Mouse (Mus musculus): ENCODE data around the gene Sox1. TPM values are rescaled to one million over a fixed set of nuclear protein-coding genes. Genes with fewer than 3 reads are reported as not detected.

Gene Sox1
- total and polyA plus RNA-seq, 2 experiments from 2014 or later: 2.5 to 23.1 TPM

GRCm38 (mm10) chr8:12394385-12395000 lies 602 bp upstream of the Sox1 start:
- no peak for DNase-seq (ENCODE audit: low spot score)
- no peaks in the 10 kb centered on the region for H3K36me3 ChIP-seq (ENCODE audit: insufficient read depth, low read length)
- H3K4me2 ChIP-seq (ENCODE audit: low read depth, low read length): peak overlapping the region; percentile 51
- peak overlapping the region; percentile 47 for H3K4me3 ChIP-seq (ENCODE audit: low read length)
- peaks cover 47% of the 10 kb centered on the region for H3K27me3 ChIP-seq (ENCODE audit: insufficient read depth, low read length)
- ATAC-seq: no peak
- 3% methylated on average over 22 of the region's 22 CpGs for WGBS
- peak overlapping the region; percentile 80 for H3K27ac ChIP-seq
- no peaks in the 10 kb centered on the region for H3K9me3 ChIP-seq (ENCODE audit: low read length)
- no peak overlapping the region for H3K9ac ChIP-seq (replicated peaks; ENCODE audit: low read length)
- H3K4me1 ChIP-seq (ENCODE audit: insufficient read depth, low read length): no peaks in the 10 kb centered on the region
- no peak for TF ChIP-seq CTCF (IDR thresholded peaks at IDR 0.05; ENCODE audit: low read depth)

- ATAC-seq (no peak), DNase-seq (ENCODE audit: low spot score) (peak; percentile 39)
- WGBS: under 1% methylated on average over 85 of the region's 118 CpGs
- H3K27me3 ChIP-seq (ENCODE audit: insufficient read depth, low read length): peaks cover 60% of the 10 kb centered on the region
- H3K4me1 ChIP-seq (ENCODE audit: insufficient read depth, low read length): no peaks in the 10 kb centered on the region
- H3K9me3 ChIP-seq (ENCODE audit: low read length): no peaks in the 10 kb centered on the region
- H3K36me3 ChIP-seq (ENCODE audit: insufficient read depth, low read length): no peaks in the 10 kb centered on the region
- H3K4me2 ChIP-seq (ENCODE audit: low read depth, low read length): peak overlapping the region; percentile 51
- peak overlapping the region; percentile 80 for H3K27ac ChIP-seq
- TF ChIP-seq CTCF (IDR thresholded peaks at IDR 0.05; ENCODE audit: low read depth): no peak
- H3K9ac ChIP-seq (replicated peaks; ENCODE audit: low read length): peak overlapping the region; percentile 65
- peak overlapping the region; percentile 47 for H3K4me3 ChIP-seq (ENCODE audit: low read length)
Measured at GRCm38 (mm10) chr8:12396501-12397345, 1.6 kb downstream of the Sox1 start.

GRCm38 (mm10) chr8:12397346-12397925 lies 2.3 kb downstream of the Sox1 start:
- no peaks in the 10 kb centered on the region for H3K4me1 ChIP-seq (ENCODE audit: insufficient read depth, low read length)
- H3K9me3 ChIP-seq (ENCODE audit: low read length): no peaks in the 10 kb centered on the region
- H3K27ac ChIP-seq: peak overlapping the region; percentile 80
- ATAC-seq (no peak), DNase-seq (ENCODE audit: low spot score) (peak; percentile 11)
- H3K36me3 ChIP-seq (ENCODE audit: insufficient read depth, low read length): no peaks in the 10 kb centered on the region
- no peak for TF ChIP-seq CTCF (IDR thresholded peaks at IDR 0.05; ENCODE audit: low read depth)
- peak overlapping the region; percentile 51 for H3K4me2 ChIP-seq (ENCODE audit: low read depth, low read length)
- H3K27me3 ChIP-seq (ENCODE audit: insufficient read depth, low read length): peaks cover 60% of the 10 kb centered on the region
- H3K9ac ChIP-seq (replicated peaks; ENCODE audit: low read length): peak overlapping the region; percentile 65
- H3K4me3 ChIP-seq (ENCODE audit: low read length): peak overlapping the region; percentile 47
- WGBS: 3% methylated on average over 57 of the region's 59 CpGs

- Histone ChIP-seq H3K9me3 (ENCODE audit: low read length) (no peaks in the 10 kb centered on the region), H3K27ac (peak overlapping the region; percentile 80), H3K9ac (replicated peaks; ENCODE audit: low read length) (peak overlapping the region; percentile 65), H3K4me1 (ENCODE audit: insufficient read depth, low read length) (no peaks in the 10 kb centered on the region), H3K27me3 (ENCODE audit: insufficient read depth, low read length) (peaks cover 59% of the 10 kb centered on the region), H3K4me2 (ENCODE audit: low read depth, low read length) (peak overlapping the region; percentile 51), H3K4me3 (ENCODE audit: low read length) (peak overlapping the region; percentile 47), H3K36me3 (ENCODE audit: insufficient read depth, low read length) (no peaks in the 10 kb centered on the region)
- TF ChIP-seq CTCF (IDR thresholded peaks at IDR 0.05; ENCODE audit: low read depth): no peak
- peak; percentile 16 for DNase-seq (ENCODE audit: low spot score)
- ATAC-seq: no peak
- WGBS: 5% methylated on average over 21 of the region's 21 CpGs
Measured at GRCm38 (mm10) chr8:12398011-12398945, 3.2 kb downstream of the Sox1 start.

- peak overlapping the region; percentile 77; the same call in 1 of the 2 replicates for H3K27ac ChIP-seq
- ATAC-seq (no peak), DNase-seq (ENCODE audit: low spot score) (peak; percentile 17)
- TF ChIP-seq CTCF (IDR thresholded peaks at IDR 0.05; ENCODE audit: low read depth): no peak
- no peaks in the 10 kb centered on the region for H3K4me1 ChIP-seq (ENCODE audit: insufficient read depth, low read length)
- WGBS: 19% methylated on average over 5 of the region's 5 CpGs
- peaks cover 56% of the 10 kb centered on the region for H3K27me3 ChIP-seq (ENCODE audit: insufficient read depth, low read length)
- H3K4me2 ChIP-seq (ENCODE audit: low read depth, low read length): peak overlapping the region; percentile 51
- H3K9ac ChIP-seq (replicated peaks; ENCODE audit: low read length): peak overlapping the region; percentile 37
- H3K9me3 ChIP-seq (ENCODE audit: low read length): no peaks in the 10 kb centered on the region
- no peaks in the 10 kb centered on the region for H3K36me3 ChIP-seq (ENCODE audit: insufficient read depth, low read length)
- H3K4me3 ChIP-seq (ENCODE audit: low read length): peak overlapping the region; percentile 47
Measured at GRCm38 (mm10) chr8:12399421-12400205, 4.5 kb downstream of the Sox1 start.

Measured in hindbrain, postnatal 0 days (tissue).